Comparison of ENCODE assay signal across 8 mouse cellular contexts in genomic region chr7:19228793-19229148, GRCm38 (mm10). TPM values are rescaled to one million over a fixed set of nuclear protein-coding genes. Genes with fewer than 3 reads are reported as not detected.
DNase-seq lines count a peak whose midpoint lies in the region; ATAC-seq and TF ChIP-seq lines count a peak whose summit lies in the region.

No protein-coding gene starts in this region.

- TF ChIP-seq CTCF in heart, adult 2 months (IDR thresholded peaks at IDR 0.05) = no peak
- TF ChIP-seq CTCF in thymus, adult 2 months (IDR thresholded peaks at IDR 0.05; ENCODE audit: borderline replicate concordance, control insufficient read depth, extremely low read depth, insufficient read depth, low read length, poor library complexity) = no peak
- no peak for TF ChIP-seq CTCF in liver, embryonic 14.5 days (IDR thresholded peaks at IDR 0.05; ENCODE audit: low read depth)

- H3K79me2 ChIP-seq in heart, adult 2 months (replicated peaks; ENCODE audit: control insufficient read depth, insufficient read depth, low read length) = peaks cover 1% of the 10 kb centered on the region; the same call in 1 of the 2 replicates

- H3K9me3 ChIP-seq in liver, embryonic 14.5 days (ENCODE audit: control insufficient read depth, low read length) = no peaks in the 10 kb centered on the region

- TF ChIP-seq POLR2A in heart, adult 2 months (IDR thresholded peaks at IDR 0.05; ENCODE audit: insufficient read depth, low read depth, low read length) = peak; percentile 79
- no peak for TF ChIP-seq POLR2A in thymus, adult 2 months (IDR thresholded peaks at IDR 0.05; ENCODE audit: control insufficient read depth, extremely low read depth, insufficient read depth, low read length, poor library complexity)

- H3K4me3 ChIP-seq in heart, adult 2 months = peak overlapping the region; percentile 84
- peak overlapping the region; percentile 54 for H3K4me3 ChIP-seq in thymus, adult 2 months (ENCODE audit: control insufficient read depth, insufficient read depth, low read length)
- peak overlapping the region; percentile 81 to 97 for H3K4me3 ChIP-seq in liver, embryonic 14.5 days (ENCODE audit: insufficient read depth in 1 of 2, low read depth in 2 of 2, low read length in 2 of 2)

- no peaks in the 10 kb centered on the region for H3K27me3 ChIP-seq in heart, adult 2 months (ENCODE audit: control insufficient read depth, insufficient read depth, low read length)
- H3K27me3 ChIP-seq in thymus, adult 2 months (ENCODE audit: control insufficient read depth, insufficient read depth, low read length) = no peaks in the 10 kb centered on the region
- no peaks in the 10 kb centered on the region for H3K27me3 ChIP-seq in liver, embryonic 14.5 days (ENCODE audit: control insufficient read depth, insufficient read depth, low read length)

- no peak for ATAC-seq in liver, embryonic 14.5 days (ENCODE audit: insufficient read depth)

- under 1% methylated on average over 14 of the region's 14 CpGs for WGBS in heart, adult 2 months
- WGBS in thymus, adult 2 months = 1% methylated on average over 14 of the region's 14 CpGs
- under 1% methylated on average over 14 of the region's 14 CpGs for WGBS in liver, embryonic 14.5 days (ENCODE audit: insufficient replicate concordance)

- H3K4me2 ChIP-seq in liver, embryonic 14.5 days (ENCODE audit: low read depth) = peak overlapping the region; percentile 97

- no peak for DNase-seq in heart, adult 2 months
- DNase-seq in heart, adult 18-20 months = no peak
- no peak for DNase-seq in thymus, adult 2 months
- DNase-seq in thymus, postnatal 4 days = no peak
- no peak for DNase-seq in liver, embryonic 14.5 days (ENCODE audit: low read depth in 3 of 3, low spot score in 3 of 3)
- DNase-seq in embryo, embryonic 10.5 days (ENCODE audit: low spot score) = no peak
- DNase-seq in spleen, postnatal 4 days (ENCODE audit: low spot score in 2 of 2) = no peak
- no peak for DNase-seq in frontal cortex, postnatal 10 days (ENCODE audit: low spot score in 2 of 2)

- TF ChIP-seq EP300 in heart, adult 2 months (IDR thresholded peaks at IDR 0.05; ENCODE audit: insufficient read depth, low read depth, low read length) = 0 out of 2 replicates have a peak, but pooled peaks have one; percentile 4
- TF ChIP-seq EP300 in liver, embryonic 14.5 days (IDR thresholded peaks at IDR 0.05; ENCODE audit: low read depth) = no peak; the same call in 1 of the 2 replicates

- peak overlapping the region; percentile 74 for H3K9ac ChIP-seq in heart, adult 2 months (ENCODE audit: low read depth, low read length)
- peak overlapping the region; percentile 97 for H3K9ac ChIP-seq in liver, embryonic 14.5 days (replicated peaks)

- peaks cover 9% of the 10 kb centered on the region; the same call in 1 of the 2 replicates for H3K4me1 ChIP-seq in heart, adult 2 months (ENCODE audit: control insufficient read depth, insufficient read depth, low read length)
- H3K4me1 ChIP-seq in thymus, adult 2 months (replicated peaks; ENCODE audit: control insufficient read depth, insufficient read depth, low read length) = peaks cover 8% of the 10 kb centered on the region
- peaks cover 38 to 47% of the 10 kb centered on the region in 2 experiments for H3K4me1 ChIP-seq in liver, embryonic 14.5 days (replicated peaks; ENCODE audit: control insufficient read depth in 2 of 2, insufficient read depth in 2 of 2, low read length in 1 of 2)

- intact Hi-C loops in heart, adult 2 months (cut with DNase I) = loop anchor here (2.0 to 5.0 kb wide), 3 partner anchors 42 to 134 kb away; partner anchors contain the start of genes Ercc1 and Vasp

- H3K27ac ChIP-seq in heart, adult 2 months = peak overlapping the region; percentile 100
- H3K27ac ChIP-seq in thymus, adult 2 months (ENCODE audit: control insufficient read depth, insufficient read depth, low read length) = peak overlapping the region; percentile 61
- H3K27ac ChIP-seq in liver, embryonic 14.5 days = peak overlapping the region; percentile 95

- no peaks in the 10 kb centered on the region; the same call in 1 of the 2 replicates for H3K36me3 ChIP-seq in heart, adult 2 months (ENCODE audit: control insufficient read depth, insufficient read depth, low read length)
- H3K36me3 ChIP-seq in thymus, adult 2 months (ENCODE audit: control insufficient read depth, insufficient read depth, low read length) = no peaks in the 10 kb centered on the region
- no peaks in the 10 kb centered on the region for H3K36me3 ChIP-seq in liver, embryonic 14.5 days (replicated peaks; ENCODE audit: control insufficient read depth, insufficient read depth, low read depth)

RNA-seq across cellular contexts. Expression of gene Opa3, which starts 0.6 kb away (rescaled TPM):
- total RNA-seq in heart, adult 2 months (2021) = 10 to 100 TPM; 59.9 to 66.0 TPM
- 64.6 and 91.3 TPM in 2 replicates for polyA plus RNA-seq in heart, adult 2 months (2012; rRNA removed)
- total RNA-seq in heart, adult 18-20 months (2021) = 10 to 100 TPM; 65.1 to 70.8 TPM
- polyA plus RNA-seq in thymus, adult 2 months (2012; rRNA removed) = 46.5 and 46.7 TPM in 2 replicates
- polyA plus RNA-seq in liver, embryonic 14.5 days (2012; rRNA removed) = 8.3 and 9.1 TPM in 2 replicates
- polyA plus RNA-seq in liver, embryonic 14.5 days (2014; fragmentation: Nextera tagmentation; extraction: Ambion mirVana) = 12.8 and 14.6 TPM in 2 replicates

RNA-seq across cellular contexts. Expression of gene Gpr4, which starts 16.4 kb away (rescaled TPM):
- 1 to 10 TPM; 6.8 to 7.2 TPM for total RNA-seq in heart, adult 2 months (2021)
- polyA plus RNA-seq in heart, adult 2 months (2012; rRNA removed) = 17.1 and 22.0 TPM in 2 replicates
- total RNA-seq in heart, adult 18-20 months (2021) = 1 to 10 TPM; 5.5 to 7.1 TPM
- polyA plus RNA-seq in thymus, adult 2 months (2012; rRNA removed) = 4.2 and 5.5 TPM in 2 replicates
- polyA plus RNA-seq in liver, embryonic 14.5 days (2012; rRNA removed) = 0.35 and 0.53 TPM in 2 replicates
- polyA plus RNA-seq in liver, embryonic 14.5 days (2014; fragmentation: Nextera tagmentation; extraction: Ambion mirVana) = 0.10 and 0.23 TPM in 2 replicates

RNA-seq across cellular contexts. Expression of gene Vasp, which starts 42.8 kb away (rescaled TPM):
- 10 to 100 TPM; 25.1 to 30.8 TPM for total RNA-seq in heart, adult 2 months (2021)
- 43.3 and 51.5 TPM in 2 replicates for polyA plus RNA-seq in heart, adult 2 months (2012; rRNA removed)
- 10 to 100 TPM; 26.7 to 27.7 TPM for total RNA-seq in heart, adult 18-20 months (2021)
- polyA plus RNA-seq in thymus, adult 2 months (2012; rRNA removed) = 325 and 327 TPM in 2 replicates
- 35.3 and 39.9 TPM in 2 replicates for polyA plus RNA-seq in liver, embryonic 14.5 days (2012; rRNA removed)
- polyA plus RNA-seq in liver, embryonic 14.5 days (2014; fragmentation: Nextera tagmentation; extraction: Ambion mirVana) = 25.5 and 31.0 TPM in 2 replicates

RNA-seq across cellular contexts. Expression of gene Ppm1n, which starts 51.1 kb away (rescaled TPM):
- under 1 TPM in 1 of 2 experiments, not detected in 1; 0.21 TPM for total RNA-seq in heart, adult 2 months (2021)
- 0.09 and 0.33 TPM in 2 replicates for polyA plus RNA-seq in heart, adult 2 months (2012; rRNA removed)
- not detected for total RNA-seq in heart, adult 18-20 months (2021)
- 0.57 and 0.63 TPM in 2 replicates for polyA plus RNA-seq in thymus, adult 2 months (2012; rRNA removed)
- 0.04 TPM in 1 of 2 replicates, not detected in the other for polyA plus RNA-seq in liver, embryonic 14.5 days (2012; rRNA removed)
- not detected in 2 replicates for polyA plus RNA-seq in liver, embryonic 14.5 days (2014; fragmentation: Nextera tagmentation; extraction: Ambion mirVana)

RNA-seq across cellular contexts. Expression of gene Eml2, which starts 52.5 kb away (rescaled TPM):
- 10 to 100 TPM; 35.6 to 38.7 TPM for total RNA-seq in heart, adult 2 months (2021)
- polyA plus RNA-seq in heart, adult 2 months (2012; rRNA removed) = 37.3 and 38.8 TPM in 2 replicates
- total RNA-seq in heart, adult 18-20 months (2021) = 10 to 100 TPM; 36.7 to 38.7 TPM
- 38.9 and 40.3 TPM in 2 replicates for polyA plus RNA-seq in thymus, adult 2 months (2012; rRNA removed)
- polyA plus RNA-seq in liver, embryonic 14.5 days (2012; rRNA removed) = 6.1 and 7.3 TPM in 2 replicates
- polyA plus RNA-seq in liver, embryonic 14.5 days (2014; fragmentation: Nextera tagmentation; extraction: Ambion mirVana) = 0.98 and 1.3 TPM in 2 replicates
